Mouse (Mus musculus): ENCODE measurements around the gene Amacr. TPM values are rescaled to one million over a fixed set of nuclear protein-coding genes. Genes with fewer than 3 reads are reported as not detected.

Amacr gene
- 8.2 and 8.5 TPM in 2 replicates for polyA plus RNA-seq (2015; fragmentation: Nextera tagmentation; extraction: Ambion mirVana)

DNA sequence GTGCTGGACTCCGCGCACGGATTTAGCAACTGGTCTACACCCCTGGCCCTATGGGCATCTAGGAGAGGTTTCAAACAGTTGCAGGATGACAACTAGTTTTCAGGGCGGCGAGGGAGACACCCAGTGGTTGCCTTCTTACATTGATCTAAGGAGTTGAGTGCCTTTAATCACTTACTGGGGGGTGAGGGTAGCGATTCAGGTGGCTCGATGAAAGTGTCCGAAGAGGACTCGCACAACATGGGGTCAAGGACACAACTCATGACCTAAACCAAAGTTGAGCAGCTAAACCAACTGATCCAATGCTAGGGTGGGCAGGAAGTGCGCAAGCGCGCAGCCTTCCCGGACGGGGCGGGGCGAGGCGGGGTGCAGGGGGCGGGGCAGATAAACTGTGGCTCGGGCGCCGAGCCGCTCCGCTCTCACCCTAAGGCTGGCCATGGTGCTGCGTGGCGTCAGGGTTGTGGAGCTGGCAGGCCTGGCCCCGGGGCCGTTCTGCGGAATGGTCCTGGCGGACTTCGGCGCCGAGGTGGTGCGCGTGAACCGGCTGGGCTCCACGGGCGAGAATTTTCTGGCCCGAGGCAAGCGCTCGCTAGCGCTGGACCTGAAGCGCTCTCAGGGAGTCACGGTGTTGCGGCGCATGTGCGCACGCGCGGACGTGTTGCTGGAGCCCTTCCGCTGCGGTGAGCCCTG, at the start of gene Amacr:
Gene Amacr, plus strand, starts transcription at position 380 of the 687 bp plus-strand sequence.
- Histone ChIP-seq H3K27ac (ENCODE audit: low read length) (peak within 1 kb of the TSS; percentile 81), H3K27me3 (replicated peaks; ENCODE audit: control insufficient read depth, insufficient read depth, low read length) (no peaks in the 10 kb centered on the region), H3K9me3 (ENCODE audit: control insufficient read depth, low read length) (no peaks in the 10 kb centered on the region), H3K4me2 (ENCODE audit: low read length) (peak within 1 kb of the TSS; percentile 77), H3K36me3 (ENCODE audit: control insufficient read depth, insufficient read depth) (no peaks in the 10 kb centered on the region), H3K4me3 (replicated peaks; ENCODE audit: low read length) (peak within 1 kb of the TSS; percentile 79), H3K9ac (replicated peaks; ENCODE audit: low read depth, low read length) (peak within 1 kb of the TSS; percentile 82), H3K4me1 (replicated peaks; ENCODE audit: control insufficient read depth, insufficient read depth, low read length) (peaks cover 8% of the 10 kb centered on the region; the same call in 1 of the 2 replicates)
- whole genome bisulfite sequencing, result under 1% methylated on average over 52 of the region's 52 CpGs
- ATAC-seq, result peak; percentile 99

DNA sequence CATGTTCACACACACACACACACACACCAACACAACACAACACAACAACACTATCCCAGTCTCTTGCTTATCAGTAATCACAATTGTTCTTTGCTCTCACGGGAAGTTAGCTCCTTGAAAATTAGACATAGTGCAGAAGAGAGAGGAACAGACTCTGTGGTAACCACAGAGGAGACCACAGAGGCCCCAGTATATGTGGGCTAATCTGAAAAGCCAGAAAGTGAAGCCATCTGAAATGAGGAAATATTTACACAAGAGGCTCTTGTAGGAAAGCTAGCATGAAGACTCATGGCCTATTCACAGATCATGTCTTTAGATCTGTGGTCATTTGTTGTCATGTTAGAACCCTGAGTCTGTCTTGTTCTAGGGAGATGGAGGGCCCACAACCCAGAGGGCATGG, 47.6 kb upstream of the Amacr start:
- WGBS, result 88% methylated on average over 1 of the region's 1 CpGs
- H3K4me2 ChIP-seq (ENCODE audit: low read length), result no peak overlapping the region

DNA sequence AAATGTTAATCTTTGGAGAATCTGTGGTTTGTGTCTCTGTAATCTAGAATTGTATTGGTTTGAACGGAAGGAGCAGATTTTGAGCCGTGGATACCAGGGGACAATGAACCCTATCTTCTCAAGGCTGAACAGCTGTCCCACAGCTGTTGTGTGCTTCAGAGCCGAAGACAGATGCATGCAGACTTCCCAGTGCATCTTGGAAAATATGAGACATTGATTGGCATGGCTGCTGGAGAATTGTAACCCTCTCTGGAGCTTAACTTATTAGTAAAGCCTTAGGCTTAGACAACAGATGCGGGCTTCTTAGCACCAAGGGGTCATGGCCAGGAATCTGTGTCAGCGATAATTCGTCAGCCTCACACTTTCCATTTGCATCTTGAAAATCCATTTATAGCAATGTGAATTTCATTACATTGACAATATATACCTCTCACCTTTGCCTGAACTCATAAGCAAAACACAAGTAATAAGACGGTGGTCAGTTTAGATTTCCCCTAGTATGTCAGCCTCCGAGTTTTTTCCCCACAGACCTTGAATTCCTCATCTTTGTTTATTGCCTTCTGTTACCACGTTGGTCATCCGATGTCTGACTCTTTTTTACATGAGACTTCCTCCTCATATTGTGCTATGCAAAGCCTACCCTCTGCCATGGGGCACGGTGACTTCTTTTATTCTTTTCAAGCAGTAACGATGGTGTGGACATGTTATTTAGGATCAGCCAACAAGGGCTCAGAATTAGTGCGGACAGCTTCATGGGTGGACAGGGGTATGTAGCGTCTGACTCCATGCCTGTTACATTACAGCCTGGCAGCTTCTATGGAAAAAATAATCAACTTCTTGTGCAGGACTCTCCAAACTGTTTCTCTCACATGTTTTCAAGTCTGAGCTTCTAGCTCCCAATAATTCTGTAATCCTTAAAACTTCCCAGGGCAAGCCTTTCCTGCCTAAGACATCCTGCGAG, 41.1 kb upstream of the Amacr start:
- H3K9ac ChIP-seq (replicated peaks; ENCODE audit: low read depth, low read length), result no peak overlapping the region
- no peak overlapping the region for H3K4me2 ChIP-seq (ENCODE audit: low read length)
- WGBS, result 83% methylated on average over 15 of the region's 15 CpGs
- H3K9me3 ChIP-seq (ENCODE audit: control insufficient read depth, low read length), result no peaks in the 10 kb centered on the region
- H3K4me1 ChIP-seq (replicated peaks; ENCODE audit: control insufficient read depth, insufficient read depth, low read length), result no peaks in the 10 kb centered on the region
- no peaks in the 10 kb centered on the region for H3K36me3 ChIP-seq (ENCODE audit: control insufficient read depth, insufficient read depth)
- no peak for ATAC-seq
- H3K27me3 ChIP-seq (replicated peaks; ENCODE audit: control insufficient read depth, insufficient read depth, low read length), result no peaks in the 10 kb centered on the region
- H3K4me3 ChIP-seq (replicated peaks; ENCODE audit: low read length), result no peak overlapping the region
- no peak overlapping the region for H3K27ac ChIP-seq (ENCODE audit: low read length)

More for the DNA sequence above, 47.6 kb upstream of the Amacr start:
- no peaks in the 10 kb centered on the region for H3K36me3 ChIP-seq (ENCODE audit: control insufficient read depth, insufficient read depth)
- no peaks in the 10 kb centered on the region for H3K9me3 ChIP-seq (ENCODE audit: control insufficient read depth, low read length)
- H3K9ac ChIP-seq (replicated peaks; ENCODE audit: low read depth, low read length), result no peak overlapping the region
- no peaks in the 10 kb centered on the region for H3K27me3 ChIP-seq (replicated peaks; ENCODE audit: control insufficient read depth, insufficient read depth, low read length)
- no peak overlapping the region for H3K4me3 ChIP-seq (replicated peaks; ENCODE audit: low read length)
- H3K4me1 ChIP-seq (replicated peaks; ENCODE audit: control insufficient read depth, insufficient read depth, low read length), result no peaks in the 10 kb centered on the region
- no peak overlapping the region for H3K27ac ChIP-seq (ENCODE audit: low read length)
- no peak for ATAC-seq

DNA sequence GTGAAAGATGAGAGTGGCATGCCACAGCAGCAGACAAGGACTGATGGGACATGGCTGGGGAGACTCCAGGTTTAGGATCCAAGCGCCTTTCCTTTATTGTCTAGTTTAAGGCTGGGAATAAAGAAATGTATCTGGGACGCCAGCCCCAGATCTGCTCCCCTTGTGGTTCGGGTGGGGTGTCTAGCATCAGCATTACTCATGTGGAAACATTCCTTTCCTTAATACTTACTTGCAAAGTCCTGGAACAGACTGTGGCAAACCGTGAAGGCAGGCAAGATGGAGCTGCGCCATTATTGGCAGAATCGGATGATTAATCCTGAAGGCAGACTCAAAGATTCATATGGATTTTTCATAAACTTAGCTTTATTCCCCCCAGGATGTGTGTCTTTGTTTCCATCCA, 39.7 kb upstream of the Amacr start:
- Histone ChIP-seq H3K27me3 (replicated peaks; ENCODE audit: control insufficient read depth, insufficient read depth, low read length) (no peaks in the 10 kb centered on the region), H3K9me3 (ENCODE audit: control insufficient read depth, low read length) (no peaks in the 10 kb centered on the region), H3K4me1 (replicated peaks; ENCODE audit: control insufficient read depth, insufficient read depth, low read length) (no peaks in the 10 kb centered on the region), H3K4me3 (replicated peaks; ENCODE audit: low read length) (no peak overlapping the region), H3K27ac (ENCODE audit: low read length) (no peak overlapping the region), H3K9ac (replicated peaks; ENCODE audit: low read depth, low read length) (no peak overlapping the region), H3K4me2 (ENCODE audit: low read length) (no peak overlapping the region), H3K36me3 (ENCODE audit: control insufficient read depth, insufficient read depth) (no peaks in the 10 kb centered on the region)
- 73% methylated on average over 6 of the region's 6 CpGs for WGBS
- no peak for ATAC-seq

DNA sequence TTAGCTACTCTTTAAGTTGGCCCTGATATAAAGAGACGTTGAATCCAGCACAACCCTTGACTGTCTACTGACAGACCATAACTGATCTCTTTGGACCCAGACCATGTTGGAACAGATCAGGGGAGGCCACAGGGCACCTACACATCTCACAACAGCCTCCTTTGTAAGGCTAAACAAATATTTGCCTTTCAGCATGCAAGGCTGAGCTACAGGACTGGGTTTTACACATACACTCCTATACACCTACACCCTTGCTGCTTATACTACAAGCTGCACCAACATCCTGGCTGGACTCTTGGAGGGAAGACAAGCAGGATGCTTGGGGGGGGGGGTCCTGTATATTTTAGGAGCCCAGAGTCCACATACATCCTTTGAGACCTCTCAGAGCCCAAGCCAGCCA, 33.7 kb upstream of the Amacr start:
- 86% methylated on average over 1 of the region's 1 CpGs for WGBS
- H3K4me3 ChIP-seq (replicated peaks; ENCODE audit: low read length), result no peak overlapping the region
- H3K27ac ChIP-seq (ENCODE audit: low read length), result no peak overlapping the region

DNA sequence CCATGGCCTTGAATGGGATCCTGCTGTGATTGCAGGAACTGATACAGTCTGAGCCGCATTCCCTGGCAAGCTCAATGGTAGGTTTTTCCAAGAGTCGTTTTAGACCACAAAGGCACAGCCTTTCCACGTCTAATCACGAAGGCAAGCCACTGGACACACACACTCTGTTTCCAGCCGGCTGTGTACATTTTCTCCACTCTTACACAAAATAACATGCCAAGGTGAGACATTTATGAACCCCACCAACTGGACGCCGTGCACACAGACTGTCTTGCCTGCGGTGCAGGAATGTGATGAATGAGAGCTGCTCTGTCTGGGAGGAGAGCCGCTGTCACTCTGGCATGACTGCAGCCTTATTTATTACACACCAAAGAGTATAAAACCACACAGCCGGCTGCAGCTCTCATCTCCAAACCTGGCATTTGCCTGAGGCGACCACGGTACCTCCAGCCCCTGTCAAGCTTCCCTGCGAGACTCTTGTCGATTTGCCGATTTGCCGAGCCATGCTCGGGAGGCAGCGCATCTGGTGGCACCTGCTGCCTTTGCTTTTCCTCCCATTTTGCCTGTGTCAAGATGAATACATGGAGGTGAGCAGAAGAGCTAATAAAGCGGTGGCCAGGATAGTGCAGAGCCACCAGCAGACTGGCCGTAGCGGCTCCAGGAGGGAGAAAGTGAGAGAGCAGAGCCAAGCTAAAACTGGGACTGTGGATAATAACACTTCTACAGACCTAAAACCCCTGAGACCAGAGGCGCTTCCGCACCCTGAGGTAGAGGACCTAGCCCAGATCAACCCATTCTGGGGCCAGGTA, 29.4 kb upstream of the Amacr start, which contains the start of gene C1qtnf3:
Gene C1qtnf3, plus strand, starts transcription at position 382 of the 809 bp plus-strand sequence.
- Histone ChIP-seq H3K27ac (ENCODE audit: low read length) (no peak within 1 kb of the TSS), H3K9me3 (ENCODE audit: control insufficient read depth, low read length) (no peaks in the 10 kb centered on the region), H3K27me3 (replicated peaks; ENCODE audit: control insufficient read depth, insufficient read depth, low read length) (no peaks in the 10 kb centered on the region), H3K36me3 (ENCODE audit: control insufficient read depth, insufficient read depth) (no peaks in the 10 kb centered on the region), H3K4me1 (replicated peaks; ENCODE audit: control insufficient read depth, insufficient read depth, low read length) (no peaks in the 10 kb centered on the region), H3K4me2 (ENCODE audit: low read length) (no peak within 1 kb of the TSS), H3K9ac (replicated peaks; ENCODE audit: low read depth, low read length) (no peak within 1 kb of the TSS), H3K4me3 (replicated peaks; ENCODE audit: low read length) (no peak within 1 kb of the TSS)
- 78% methylated on average over 23 of the region's 23 CpGs for WGBS
- ATAC-seq, result no peak

More for the DNA sequence above, 33.7 kb upstream of the Amacr start:
- Histone ChIP-seq H3K4me1 (replicated peaks; ENCODE audit: control insufficient read depth, insufficient read depth, low read length) (no peaks in the 10 kb centered on the region), H3K9me3 (ENCODE audit: control insufficient read depth, low read length) (no peaks in the 10 kb centered on the region), H3K27me3 (replicated peaks; ENCODE audit: control insufficient read depth, insufficient read depth, low read length) (no peaks in the 10 kb centered on the region), H3K36me3 (ENCODE audit: control insufficient read depth, insufficient read depth) (no peaks in the 10 kb centered on the region), H3K4me2 (ENCODE audit: low read length) (no peak overlapping the region), H3K9ac (replicated peaks; ENCODE audit: low read depth, low read length) (no peak overlapping the region)
- ATAC-seq, result no peak

DNA sequence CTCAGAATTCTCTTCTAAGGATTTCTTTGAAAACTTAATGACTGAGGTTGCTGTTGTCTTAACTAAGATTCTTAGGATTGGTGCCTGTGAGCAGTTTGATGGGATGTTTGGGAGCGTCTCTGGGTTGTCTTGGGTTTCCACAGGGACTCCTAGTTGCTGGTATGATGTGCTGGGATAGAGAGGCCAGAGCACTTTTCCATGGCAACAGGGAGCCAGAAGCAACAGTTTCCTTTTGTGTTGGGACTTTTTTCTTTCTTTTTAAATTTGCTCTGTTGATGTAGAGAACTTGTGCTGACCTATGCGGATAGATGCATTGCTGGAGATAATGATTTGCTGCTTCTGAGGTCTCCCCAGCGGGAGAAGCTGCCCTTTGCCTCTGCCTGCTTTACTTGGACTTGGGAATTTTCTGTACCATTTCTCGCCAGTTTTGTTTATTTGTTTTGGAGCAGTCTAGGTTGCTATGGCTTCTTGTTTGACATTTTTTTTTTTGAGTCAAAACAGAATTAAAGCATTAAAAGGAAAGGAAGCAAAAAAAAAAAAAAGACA, 28.7 kb upstream of the Amacr start:
- H3K27ac ChIP-seq (ENCODE audit: low read length), result no peak overlapping the region
- H3K4me2 ChIP-seq (ENCODE audit: low read length), result no peak overlapping the region
- no peaks in the 10 kb centered on the region for H3K36me3 ChIP-seq (ENCODE audit: control insufficient read depth, insufficient read depth)
- H3K27me3 ChIP-seq (replicated peaks; ENCODE audit: control insufficient read depth, insufficient read depth, low read length), result no peaks in the 10 kb centered on the region
- ATAC-seq, result no peak
- H3K4me1 ChIP-seq (replicated peaks; ENCODE audit: control insufficient read depth, insufficient read depth, low read length), result no peaks in the 10 kb centered on the region
- no peaks in the 10 kb centered on the region for H3K9me3 ChIP-seq (ENCODE audit: control insufficient read depth, low read length)
- 54% methylated on average over 4 of the region's 4 CpGs for WGBS
- no peak overlapping the region for H3K9ac ChIP-seq (replicated peaks; ENCODE audit: low read depth, low read length)
- H3K4me3 ChIP-seq (replicated peaks; ENCODE audit: low read length), result no peak overlapping the region

DNA sequence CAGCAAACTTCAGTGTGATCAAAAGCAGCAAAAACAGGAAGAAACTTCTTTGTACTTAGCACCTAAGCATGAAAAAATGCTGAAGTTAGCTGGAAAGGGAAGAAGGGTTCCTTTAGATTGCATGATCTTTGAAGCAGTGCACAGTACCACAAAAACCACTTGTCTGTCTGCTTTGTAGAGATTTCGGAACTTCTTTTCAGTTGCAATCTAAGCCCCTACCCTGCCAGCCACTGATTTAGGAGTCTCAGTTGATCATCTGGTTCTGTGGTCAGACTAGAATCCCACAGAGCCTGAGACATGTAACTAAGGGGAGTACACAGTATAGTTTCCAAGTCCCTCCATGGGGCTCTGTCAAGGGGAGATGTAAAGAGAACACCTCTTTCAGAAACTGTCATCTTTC, 28.1 kb upstream of the Amacr start:
- Histone ChIP-seq H3K4me1 (replicated peaks; ENCODE audit: control insufficient read depth, insufficient read depth, low read length) (no peaks in the 10 kb centered on the region), H3K4me3 (replicated peaks; ENCODE audit: low read length) (no peak overlapping the region), H3K27me3 (replicated peaks; ENCODE audit: control insufficient read depth, insufficient read depth, low read length) (no peaks in the 10 kb centered on the region), H3K36me3 (ENCODE audit: control insufficient read depth, insufficient read depth) (no peaks in the 10 kb centered on the region), H3K27ac (ENCODE audit: low read length) (no peak overlapping the region), H3K4me2 (ENCODE audit: low read length) (no peak overlapping the region), H3K9ac (replicated peaks; ENCODE audit: low read depth, low read length) (no peak overlapping the region), H3K9me3 (ENCODE audit: control insufficient read depth, low read length) (no peaks in the 10 kb centered on the region)
- 79% methylated on average over 1 of the region's 1 CpGs for WGBS
- no peak for ATAC-seq

Measured in forebrain, embryonic 16.5 days (tissue).